Mouse (Mus musculus): ENCODE data around the gene Fam136a.

GRCm38 (mm10) chr6:86419239-86419638 is 53.8 kb downstream of the Fam136a start:
- no peak for TF ChIP-seq CTCF (IDR thresholded peaks at IDR 0.05; ENCODE audit: low read depth)
- no peak for TF ChIP-seq EP300 (IDR thresholded peaks at IDR 0.05; ENCODE audit: low read depth)

Data from liver, postnatal 0 days (tissue).